Mouse (Mus musculus) stomach, embryonic 16.5 days (tissue): ENCODE results near the gene Grb14. TPM values are rescaled to one million over a fixed set of nuclear protein-coding genes. Genes with fewer than 3 reads are reported as not detected.

Experiments
- ATAC-seq: fragments of 200-750 bp; cut with Nextera tagmentation; 2 replicates; pipeline ENCODE4 v1.8.0; 2017; ENCODE audit warnings: moderate number of reproducible peaks, moderate TSS enrichment; ENCODE audit not compliant: insufficient read depth, low FRiP score
- H3K27ac ChIP-seq: fragments of 300-500 bp; sonication (generic); 2 replicates; pipeline ENCODE4 v1.5.1; 2014; ENCODE audit warnings: low read length
- H3K27me3 ChIP-seq: fragments of 300-500 bp; sonication (generic); 2 replicates; pipeline ENCODE4 v1.6.1; 2014; ENCODE audit warnings: low read length, control low read depth, mixed read lengths; ENCODE audit not compliant: control insufficient read depth, insufficient read depth
- H3K36me3 ChIP-seq: fragments of 300-500 bp; sonication (generic); 2 replicates; pipeline ENCODE4 v1.6.1; 2014; ENCODE audit warnings: low read length; ENCODE audit not compliant: control insufficient read depth, insufficient read depth
- H3K4me1 ChIP-seq: fragments of 300-500 bp; sonication (generic); 2 replicates; pipeline ENCODE4 v1.6.1; 2014; ENCODE audit warnings: low read length, control low read depth, mixed read lengths; ENCODE audit not compliant: control insufficient read depth, insufficient read depth
- H3K4me2 ChIP-seq: fragments of 300-500 bp; sonication (generic); 2 replicates; pipeline ENCODE4 v1.6.1; 2014; ENCODE audit warnings: low read depth, low read length, mixed read lengths
- H3K4me3 ChIP-seq: fragments of 300-500 bp; sonication (generic); replicated peaks from 2 replicates; pipeline ENCODE4 v1.5.1; 2014; ENCODE audit warnings: mild to moderate bottlenecking, low read length
- H3K9ac ChIP-seq: fragments of 300-500 bp; sonication (generic); 2 replicates; pipeline ENCODE4 v1.6.1; 2014; ENCODE audit warnings: low read length
- H3K9me3 ChIP-seq: fragments of 300-500 bp; sonication (generic); replicated peaks from 2 replicates; pipeline ENCODE4 v1.6.1; 2016; ENCODE audit warnings: low read length, control low read depth; ENCODE audit not compliant: control insufficient read depth
- WGBS: fragments of 180-500 bp; shearing (Covaris S2); extraction: QIAGEN DNeasy Blood & Tissue Kit; methylation state at CpG from one replicate; pipeline ENCODE4 v1.1.7; 2014; 5-methylcytosine and 5-hydroxymethylcytosine counted together
- polyA plus RNA-seq: library from polyadenylated mRNA; unstranded; fragments of >200 nt; fragmentation: Nextera tagmentation; extraction: Ambion mirVana; gene quantifications from 2 replicates; pipeline ENCODE4 v1.2.1, GENCODE M21; 2015

Grb14 gene
- polyA plus RNA-seq, 1 experiment from 2014 or later = 18.0 TPM

- Histone ChIP-seq H3K4me2 (no peak overlapping the region), H3K27me3 (no peaks in the 10 kb centered on the region), H3K9ac (no peak overlapping the region), H3K36me3 (no peaks in the 10 kb centered on the region), H3K9me3 (no peaks in the 10 kb centered on the region), H3K4me1 (no peaks in the 10 kb centered on the region), H3K4me3 (no peak overlapping the region), H3K27ac (no peak overlapping the region)
- no peak for ATAC-seq
- WGBS = 86% methylated on average over 2 of the region's 2 CpGs
Measured at GRCm38 (mm10) chr2:64995048-64995447, 29.7 kb downstream of the Grb14 start.

GRCm38 (mm10) chr2:64989426-64990187 lies 35.2 kb downstream of the Grb14 start:
- Histone ChIP-seq H3K4me3 (no peak overlapping the region), H3K9ac (no peak overlapping the region), H3K4me1 (no peaks in the 10 kb centered on the region), H3K9me3 (no peaks in the 10 kb centered on the region), H3K27me3 (no peaks in the 10 kb centered on the region), H3K36me3 (no peaks in the 10 kb centered on the region), H3K27ac (no peak overlapping the region), H3K4me2 (no peak overlapping the region)
- WGBS = 90% methylated on average over 2 of the region's 2 CpGs
- no peak for ATAC-seq

- ATAC-seq = no peak
- Histone ChIP-seq H3K27me3 (no peaks in the 10 kb centered on the region), H3K27ac (no peak overlapping the region), H3K4me2 (no peak overlapping the region), H3K36me3 (no peaks in the 10 kb centered on the region), H3K9ac (no peak overlapping the region), H3K9me3 (no peaks in the 10 kb centered on the region), H3K4me1 (no peaks in the 10 kb centered on the region), H3K4me3 (no peak overlapping the region)
- 75% methylated on average over 3 of the region's 3 CpGs for WGBS
Measured at GRCm38 (mm10) chr2:64987782-64988181, 37.0 kb downstream of the Grb14 start.

GRCm38 (mm10) chr2:64975546-64975945 lies 49.2 kb downstream of the Grb14 start:
- H3K36me3 ChIP-seq = no peaks in the 10 kb centered on the region
- H3K27ac ChIP-seq = no peak overlapping the region
- H3K4me1 ChIP-seq = peaks cover 2% of the 10 kb centered on the region; the same call in 1 of the 2 replicates
- no peak overlapping the region for H3K4me3 ChIP-seq
- H3K27me3 ChIP-seq = no peaks in the 10 kb centered on the region
- no peak overlapping the region for H3K4me2 ChIP-seq
- no peaks in the 10 kb centered on the region for H3K9me3 ChIP-seq
- H3K9ac ChIP-seq = no peak overlapping the region
- 60% methylated on average over 5 of the region's 5 CpGs for WGBS
- ATAC-seq = no peak

- no peak for ATAC-seq
- Histone ChIP-seq H3K9ac (no peak overlapping the region), H3K4me3 (no peak overlapping the region), H3K27ac (no peak overlapping the region), H3K4me1 (peaks cover 2% of the 10 kb centered on the region; the same call in 1 of the 2 replicates), H3K4me2 (no peak overlapping the region), H3K27me3 (no peaks in the 10 kb centered on the region), H3K9me3 (no peaks in the 10 kb centered on the region), H3K36me3 (no peaks in the 10 kb centered on the region)
- WGBS = 56% methylated on average over 2 of the region's 2 CpGs
Measured at GRCm38 (mm10) chr2:64974549-64974948, 50.2 kb downstream of the Grb14 start.

GRCm38 (mm10) chr2:64973819-64974441 lies 50.9 kb downstream of the Grb14 start:
- H3K36me3 ChIP-seq = no peaks in the 10 kb centered on the region
- no peak overlapping the region for H3K4me2 ChIP-seq
- H3K9me3 ChIP-seq = no peaks in the 10 kb centered on the region
- no peak overlapping the region for H3K27ac ChIP-seq
- ATAC-seq = no peak
- H3K4me3 ChIP-seq = no peak overlapping the region
- 76% methylated on average over 10 of the region's 10 CpGs for WGBS
- no peak overlapping the region for H3K9ac ChIP-seq
- no peaks in the 10 kb centered on the region for H3K27me3 ChIP-seq
- peaks cover 2% of the 10 kb centered on the region; the same call in 1 of the 2 replicates for H3K4me1 ChIP-seq

- Histone ChIP-seq H3K4me1 (peaks cover 2% of the 10 kb centered on the region; the same call in 1 of the 2 replicates), H3K27me3 (no peaks in the 10 kb centered on the region), H3K4me2 (no peak overlapping the region), H3K27ac (no peak overlapping the region), H3K9me3 (no peaks in the 10 kb centered on the region), H3K36me3 (no peaks in the 10 kb centered on the region), H3K9ac (no peak overlapping the region), H3K4me3 (no peak overlapping the region)
- 58% methylated on average over 1 of the region's 1 CpGs for WGBS
- no peak for ATAC-seq
Measured at GRCm38 (mm10) chr2:64973125-64973524, 51.7 kb downstream of the Grb14 start.

GRCm38 (mm10) chr2:64971828-64972227 lies 53.0 kb downstream of the Grb14 start:
- ATAC-seq = no peak
- Histone ChIP-seq H3K36me3 (no peaks in the 10 kb centered on the region), H3K4me2 (no peak overlapping the region), H3K9me3 (no peaks in the 10 kb centered on the region), H3K9ac (no peak overlapping the region), H3K27me3 (no peaks in the 10 kb centered on the region), H3K4me1 (peaks cover 2% of the 10 kb centered on the region; the same call in 1 of the 2 replicates), H3K4me3 (no peak overlapping the region), H3K27ac (no peak overlapping the region)
- whole genome bisulfite sequencing = 43% methylated on average over 5 of the region's 5 CpGs

GRCm38 (mm10) chr2:64970992-64971391 lies 53.8 kb downstream of the Grb14 start:
- Histone ChIP-seq H3K36me3 (no peaks in the 10 kb centered on the region), H3K4me2 (no peak overlapping the region), H3K4me1 (peaks cover 3% of the 10 kb centered on the region; the same call in 1 of the 2 replicates), H3K27ac (no peak overlapping the region), H3K9ac (no peak overlapping the region), H3K27me3 (no peaks in the 10 kb centered on the region), H3K9me3 (no peaks in the 10 kb centered on the region), H3K4me3 (no peak overlapping the region)
- 72% methylated on average over 8 of the region's 8 CpGs for WGBS
- ATAC-seq = no peak
